Mouse (Mus musculus) cerebellum, adult 8-10 months (tissue): ENCODE data around the gene Chn1.

ENCODE experiments used
- DNase-seq: peaks from one replicate; pipeline ENCODE4 v3.0.0; 2022

Chn1 gene

GRCm38 (mm10) chr2:73588951-73589350 is 186.2 kb downstream of the Chn1 start:
- DNase-seq = no peak

- DNase-seq = no peak
Measured at GRCm38 (mm10) chr2:73587109-73587506, 188.0 kb downstream of the Chn1 start.

- no peak for DNase-seq
Measured at GRCm38 (mm10) chr2:73586392-73587108, 188.6 kb downstream of the Chn1 start.

- DNase-seq = no peak
Measured at GRCm38 (mm10) chr2:73585347-73585831, 189.8 kb downstream of the Chn1 start.

GRCm38 (mm10) chr2:73584645-73585346 is 190.3 kb downstream of the Chn1 start:
- peak; percentile 39 for DNase-seq

GRCm38 (mm10) chr2:73580720-73581119 is 194.4 kb downstream of the Chn1 start:
- no peak for DNase-seq

GRCm38 (mm10) chr2:73580166-73580565 is 195.0 kb downstream of the Chn1 start, which contains the start of gene Chrna1:
TSS of gene Chrna1 (minus strand) at chr2:73580338.
- DNase-seq = no peak

- DNase-seq = no peak
Measured at GRCm38 (mm10) chr2:73579168-73579567, 196.0 kb downstream of the Chn1 start.

GRCm38 (mm10) chr2:73574418-73574817 is 200.7 kb downstream of the Chn1 start:
- DNase-seq = no peak

- DNase-seq = no peak
Measured at GRCm38 (mm10) chr2:73573556-73573955, 201.6 kb downstream of the Chn1 start.

GRCm38 (mm10) chr2:73572539-73573372 is 202.4 kb downstream of the Chn1 start:
- DNase-seq = peak; percentile 54

GRCm38 (mm10) chr2:73571901-73572300 is 203.2 kb downstream of the Chn1 start:
- no peak for DNase-seq

GRCm38 (mm10) chr2:73571304-73571703 is 203.8 kb downstream of the Chn1 start:
- DNase-seq = no peak

GRCm38 (mm10) chr2:73566989-73567605 is 208.0 kb downstream of the Chn1 start:
- peak; percentile 36 for DNase-seq

GRCm38 (mm10) chr2:73566162-73566561 is 209.0 kb downstream of the Chn1 start:
- no peak for DNase-seq

- DNase-seq = no peak
Measured at GRCm38 (mm10) chr2:73563690-73564089, 211.5 kb downstream of the Chn1 start.

GRCm38 (mm10) chr2:73562656-73563055 is 212.5 kb downstream of the Chn1 start:
- no peak for DNase-seq

- no peak for DNase-seq
Measured at GRCm38 (mm10) chr2:73561665-73562063, 213.5 kb downstream of the Chn1 start.

GRCm38 (mm10) chr2:73560899-73561664 is 214.1 kb downstream of the Chn1 start:
- DNase-seq = no peak
